In the genomic region with DNA sequence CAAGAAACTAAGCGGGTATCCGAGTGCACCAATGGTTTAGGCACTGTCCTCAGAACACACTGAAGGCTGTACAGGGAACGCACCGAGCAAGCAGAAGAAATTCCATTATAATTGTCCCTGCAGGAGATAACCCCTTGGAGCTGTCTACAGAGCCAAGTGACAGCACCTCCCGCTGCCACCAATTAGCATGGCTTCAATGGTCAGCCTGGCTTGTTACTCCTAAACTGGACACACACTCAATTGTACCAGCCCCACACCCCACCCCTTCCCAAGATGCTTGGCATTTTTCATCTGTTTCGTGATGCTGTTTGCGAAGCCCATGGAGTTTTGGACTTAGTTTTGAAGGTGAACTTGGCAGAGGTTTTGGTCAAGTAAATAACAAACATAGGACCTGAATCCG, we compare ENCODE assay signal across 39 mouse cellular contexts. TPM values are rescaled to one million over a fixed set of nuclear protein-coding genes. Genes with fewer than 3 reads are reported as not detected.
DNase-seq lines count a peak whose midpoint lies in the region; ATAC-seq and TF ChIP-seq lines count a peak whose summit lies in the region.
"Had no signal": no experiment of that assay in that cellular context is flagged by ENCODE, and none has a peak within 500 bp of the region (broad histone marks: within the 10 kb centered on the region; RNA-seq: fewer than 3 reads in every experiment).

No protein-coding gene starts in this region.

- no peak overlapping the region for H3K4me3 ChIP-seq in heart, embryonic 14.5 days (ENCODE audit: control insufficient read depth in 1 of 2, insufficient read depth in 1 of 2, low read depth in 1 of 2, low read length in 2 of 2)
- H3K4me3 ChIP-seq in heart, adult 2 months, result no peak overlapping the region
- no peak overlapping the region for H3K4me3 ChIP-seq in liver, adult 2 months (ENCODE audit: insufficient read depth, low read depth, low read length)
- H3K4me3 ChIP-seq in liver, postnatal 0 days (ENCODE audit: low read depth, low read length), result no peak overlapping the region
- H3K4me3 ChIP-seq in forebrain, embryonic 13.5 days, result no peak overlapping the region
- H3K4me3 ChIP-seq: erythroblast, embryonic 14.5 days; hindbrain, embryonic 15.5 days; kidney, embryonic 15.5 days; limb, embryonic 13.5 days; liver, embryonic 12.5 days; megakaryocyte, embryonic 14.5 days; midbrain, embryonic 12.5 days; myocyte; neural tube, embryonic 12.5 days; stomach, embryonic 15.5 days had no signal

- no peak for TF ChIP-seq POLR2A in heart, adult 2 months (IDR thresholded peaks at IDR 0.05; ENCODE audit: insufficient read depth, low read depth, low read length)
- TF ChIP-seq POLR2A in liver, adult 2 months (IDR thresholded peaks at IDR 0.05; ENCODE audit: extremely low read depth, insufficient read depth, low read length), result no peak

- H3K27ac ChIP-seq in heart, embryonic 14.5 days (replicated peaks in 1 of 2; ENCODE audit: control insufficient read depth in 1 of 2, insufficient read depth in 1 of 2, low read depth in 2 of 2, low read length in 2 of 2), result peak overlapping the region in 1 of 2 experiments; percentile 63; a peak in 3 of 4 replicates
- H3K27ac ChIP-seq in heart, adult 2 months, result no peak overlapping the region
- H3K27ac ChIP-seq in liver, adult 2 months (replicated peaks; ENCODE audit: insufficient read depth, low read depth, low read length), result no peak overlapping the region
- no peak overlapping the region for H3K27ac ChIP-seq in liver, postnatal 0 days (ENCODE audit: low read depth)
- H3K27ac ChIP-seq in forebrain, embryonic 13.5 days, result no peak overlapping the region
- H3K27ac ChIP-seq: hindbrain, embryonic 15.5 days; kidney, embryonic 15.5 days; limb, embryonic 13.5 days; liver, embryonic 12.5 days; midbrain, embryonic 12.5 days; neural tube, embryonic 12.5 days; stomach, embryonic 15.5 days had no signal

- H3K36me3 ChIP-seq in heart, embryonic 14.5 days (ENCODE audit: control insufficient read depth, insufficient read depth, low read length), result no peaks in the 10 kb centered on the region
- no peaks in the 10 kb centered on the region for H3K36me3 ChIP-seq in heart, adult 2 months (ENCODE audit: control insufficient read depth, insufficient read depth, low read length)
- no peaks in the 10 kb centered on the region for H3K36me3 ChIP-seq in liver, adult 2 months (ENCODE audit: control insufficient read depth, insufficient read depth, low read length)
- H3K36me3 ChIP-seq in liver, postnatal 0 days (replicated peaks; ENCODE audit: insufficient read depth, low read length), result no peaks in the 10 kb centered on the region
- H3K36me3 ChIP-seq in forebrain, embryonic 13.5 days (ENCODE audit: poor library complexity, severe bottlenecking), result no peaks in the 10 kb centered on the region
- H3K36me3 ChIP-seq: hindbrain, embryonic 15.5 days; kidney, embryonic 15.5 days; limb, embryonic 13.5 days; liver, embryonic 12.5 days; midbrain, embryonic 12.5 days; neural tube, embryonic 12.5 days; stomach, embryonic 15.5 days had no signal

- no peak for TF ChIP-seq CTCF in heart, adult 2 months (IDR thresholded peaks at IDR 0.05)
- no peak for TF ChIP-seq CTCF in liver, adult 2 months (IDR thresholded peaks at IDR 0.05; ENCODE audit: low read depth, low read length)
- TF ChIP-seq CTCF in liver, postnatal 0 days (IDR thresholded peaks at IDR 0.05; ENCODE audit: low read depth), result no peak

- ATAC-seq in heart, embryonic 14.5 days (ENCODE audit: insufficient number of reproducible peaks, insufficient read depth, low FRiP score, low read depth), result no peak
- no peak for ATAC-seq in liver, postnatal 0 days
- no peak for ATAC-seq in forebrain, embryonic 13.5 days
- ATAC-seq: CD4-positive, CD25-positive, alpha-beta regulatory T cell, adult 4 months; forebrain, postnatal 0 days; liver, embryonic 12.5 days; lung, postnatal 0 days had no signal

- peaks cover 23 to 25% of the 10 kb centered on the region in 2 experiments for H3K4me1 ChIP-seq in heart, embryonic 14.5 days (ENCODE audit: control insufficient read depth in 2 of 2, insufficient read depth in 2 of 2, low read length in 2 of 2)
- peaks cover 1% of the 10 kb centered on the region for H3K4me1 ChIP-seq in heart, adult 2 months (ENCODE audit: control insufficient read depth, insufficient read depth, low read length)
- 0 out of 2 replicates have a peak, but pooled peaks cover 2% of the 10 kb centered on the region for H3K4me1 ChIP-seq in liver, adult 2 months (ENCODE audit: control insufficient read depth, insufficient read depth, low read length)
- no peaks in the 10 kb centered on the region for H3K4me1 ChIP-seq in liver, postnatal 0 days (ENCODE audit: insufficient read depth)
- H3K4me1 ChIP-seq in forebrain, embryonic 13.5 days, result no peaks in the 10 kb centered on the region
- H3K4me1 ChIP-seq: kidney, embryonic 15.5 days; limb, embryonic 13.5 days; midbrain, embryonic 12.5 days; neural tube, embryonic 12.5 days; stomach, embryonic 15.5 days had no signal

- H3K79me2 ChIP-seq in heart, adult 2 months (replicated peaks; ENCODE audit: control insufficient read depth, insufficient read depth, low read length), result no peaks in the 10 kb centered on the region
- no peaks in the 10 kb centered on the region for H3K79me2 ChIP-seq in liver, adult 2 months (ENCODE audit: control insufficient read depth, insufficient read depth, low read length)

- 33% methylated on average over 8 of the region's 8 CpGs for WGBS in heart, embryonic 14.5 days
- 54% methylated on average over 8 of the region's 8 CpGs for WGBS in heart, adult 2 months
- 68% methylated on average over 8 of the region's 8 CpGs for WGBS in liver, adult 2 months
- 77% methylated on average over 8 of the region's 8 CpGs for WGBS in liver, postnatal 0 days (ENCODE audit: insufficient replicate concordance)
- 30% methylated on average over 8 of the region's 8 CpGs for WGBS in forebrain, embryonic 13.5 days

- intact Hi-C loops in heart, adult 2 months (cut with DNase I), result no loop called here

- no peak overlapping the region for H3K9ac ChIP-seq in heart, embryonic 14.5 days (ENCODE audit: low read length)
- no peak overlapping the region for H3K9ac ChIP-seq in heart, adult 2 months (ENCODE audit: low read depth, low read length)
- no peak overlapping the region for H3K9ac ChIP-seq in liver, adult 2 months (ENCODE audit: low read depth, low read length)
- no peak overlapping the region for H3K9ac ChIP-seq in liver, postnatal 0 days (replicated peaks)
- no peak overlapping the region for H3K9ac ChIP-seq in forebrain, embryonic 13.5 days
- H3K9ac ChIP-seq: forebrain, postnatal 0 days; hindbrain, embryonic 15.5 days; kidney, embryonic 15.5 days; limb, embryonic 13.5 days; liver, embryonic 12.5 days; midbrain, embryonic 12.5 days; neural tube, embryonic 12.5 days; stomach, embryonic 15.5 days had no signal

- peaks cover 57% of the 10 kb centered on the region for H3K27me3 ChIP-seq in heart, embryonic 14.5 days (ENCODE audit: control insufficient read depth, insufficient read depth, low read length)
- H3K27me3 ChIP-seq in heart, adult 2 months (ENCODE audit: control insufficient read depth, insufficient read depth, low read length), result no peaks in the 10 kb centered on the region; the same call in 1 of the 2 replicates
- H3K27me3 ChIP-seq in liver, adult 2 months (ENCODE audit: control insufficient read depth, insufficient read depth, low read length), result no peaks in the 10 kb centered on the region
- H3K27me3 ChIP-seq in liver, postnatal 0 days (ENCODE audit: insufficient read depth, low read length), result no peaks in the 10 kb centered on the region
- no peaks in the 10 kb centered on the region for H3K27me3 ChIP-seq in forebrain, embryonic 13.5 days
- H3K27me3 ChIP-seq: hindbrain, embryonic 15.5 days; kidney, embryonic 15.5 days; limb, embryonic 13.5 days; liver, embryonic 12.5 days; midbrain, embryonic 12.5 days; neural tube, embryonic 12.5 days; stomach, embryonic 15.5 days had no signal

- DNase-seq in heart, adult 11 months, result peak; percentile 64
- no peak for DNase-seq in heart, adult 9 months (ENCODE audit: low spot score in 2 of 2)
- DNase-seq in heart, adult 2 months, result no peak
- peak; percentile 8 for DNase-seq in liver, adult 2 months (ENCODE audit: extremely low read depth, low read depth, low spot score)
- DNase-seq in liver, postnatal 0 days, result no peak
- DNase-seq: adrenal gland, postnatal 25 days; forebrain, postnatal 0 days; kidney, adult 18-20 months; kidney, postnatal 25 days; lung, adult 18-20 months; lung, postnatal 4 days had no signal

- H3K9me3 ChIP-seq in heart, embryonic 14.5 days (ENCODE audit: control insufficient read depth, low read length), result no peaks in the 10 kb centered on the region
- H3K9me3 ChIP-seq in liver, postnatal 0 days (ENCODE audit: low read length), result no peaks in the 10 kb centered on the region
- H3K9me3 ChIP-seq in forebrain, embryonic 13.5 days (replicated peaks), result no peaks in the 10 kb centered on the region
- H3K9me3 ChIP-seq: hindbrain, embryonic 15.5 days; kidney, embryonic 15.5 days; limb, embryonic 13.5 days; liver, embryonic 12.5 days; midbrain, embryonic 12.5 days; neural tube, embryonic 12.5 days; stomach, embryonic 15.5 days had no signal

- H3K4me2 ChIP-seq in heart, embryonic 14.5 days (ENCODE audit: low read length), result 0 out of 2 replicates have a peak overlapping the region, but pooled peaks have one; percentile 3
- H3K4me2 ChIP-seq in liver, postnatal 0 days (ENCODE audit: low read depth, low read length), result no peak overlapping the region
- H3K4me2 ChIP-seq in forebrain, embryonic 13.5 days, result no peak overlapping the region
- H3K4me2 ChIP-seq: hindbrain, embryonic 15.5 days; kidney, embryonic 15.5 days; limb, embryonic 13.5 days; liver, embryonic 12.5 days; midbrain, embryonic 12.5 days; neural tube, embryonic 12.5 days; stomach, embryonic 15.5 days had no signal

- no peak for TF ChIP-seq EP300 in heart, adult 2 months (IDR thresholded peaks at IDR 0.05; ENCODE audit: insufficient read depth, low read depth, low read length)
- no peak for TF ChIP-seq EP300 in liver, postnatal 0 days (IDR thresholded peaks at IDR 0.05; ENCODE audit: low read depth)

RNA-seq across cellular contexts. Expression of a gene that starts 1.2 kb away (rescaled TPM):
- 6.1 and 8.3 TPM in 2 replicates for polyA plus RNA-seq in heart, embryonic 14.5 days (2014; fragmentation: Nextera tagmentation; extraction: Ambion mirVana)
- total RNA-seq in heart, adult 2 months (2021), result 10 to 100 TPM; 51.0 to 60.1 TPM
- 53.8 and 106 TPM in 2 replicates for polyA plus RNA-seq in heart, adult 2 months (2012; rRNA removed)
- total RNA-seq in liver, adult 2 months (2014; rRNA removed), result 4.0 and 4.3 TPM in 2 replicates
- 1.3 and 1.7 TPM in 2 replicates for polyA plus RNA-seq in liver, adult 2 months (2012; rRNA removed)
- 0.34 and 0.36 TPM in 2 replicates for polyA plus RNA-seq in liver, postnatal 0 days (2015; fragmentation: Nextera tagmentation; extraction: Ambion mirVana)
- not detected in 2 replicates for polyA plus RNA-seq in forebrain, embryonic 13.5 days (2015; fragmentation: Nextera tagmentation; extraction: Ambion mirVana)
- total RNA-seq: adrenal gland, adult 18-20 months; adrenal gland, postnatal 25 days; forebrain, postnatal 0 days; gastrocnemius, adult 8-10 months; gastrocnemius, postnatal 4 days; hematopoietic stem cell, adult 5-6 weeks; layer of hippocampus, adult 18-20 months; left cerebral cortex, adult 18-20 months; left cerebral cortex, postnatal 14 days; midbrain, postnatal 0 days had no signal
- polyA plus RNA-seq: CD4-positive, CD25-positive, alpha-beta regulatory T cell, adult 4 months; cerebellum, adult 2 months; cortical plate, adult 2 months; embryonic facial prominence, embryonic 14.5 days; erythroblast, embryonic 14.5 days; forebrain, embryonic 11.5 days; forebrain, postnatal 0 days; hindbrain, embryonic 15.5 days; intestine, embryonic 14.5 days; kidney, embryonic 15.5 days; limb, embryonic 13.5 days; lung, postnatal 0 days; midbrain, embryonic 12.5 days; midbrain, postnatal 0 days; myocyte; neural tube, embryonic 12.5 days; stomach, embryonic 15.5 days had no signal

RNA-seq across cellular contexts. Expression of a gene that starts 38.9 kb away (rescaled TPM):
- 0.57 and 1.1 TPM in 2 replicates for polyA plus RNA-seq in heart, embryonic 14.5 days (2014; fragmentation: Nextera tagmentation; extraction: Ambion mirVana)
- 1 to 10 TPM; 1.7 to 2.1 TPM for total RNA-seq in heart, adult 2 months (2021)
- 1.9 and 4.4 TPM in 2 replicates for polyA plus RNA-seq in heart, adult 2 months (2012; rRNA removed)
- 0.47 TPM in 1 of 2 replicates, not detected in the other for total RNA-seq in liver, adult 2 months (2014; rRNA removed)
- not detected in 2 replicates for polyA plus RNA-seq in liver, adult 2 months (2012; rRNA removed)
- polyA plus RNA-seq in liver, postnatal 0 days (2015; fragmentation: Nextera tagmentation; extraction: Ambion mirVana), result not detected in 2 replicates
- not detected in 2 replicates for polyA plus RNA-seq in forebrain, embryonic 13.5 days (2015; fragmentation: Nextera tagmentation; extraction: Ambion mirVana)
- total RNA-seq: adrenal gland, postnatal 25 days; forebrain, postnatal 0 days had no signal
- polyA plus RNA-seq: CD4-positive, CD25-positive, alpha-beta regulatory T cell, adult 4 months; erythroblast, embryonic 14.5 days; forebrain, embryonic 11.5 days; liver, embryonic 12.5 days; midbrain, embryonic 12.5 days; myocyte; neural tube, embryonic 12.5 days had no signal

RNA-seq across cellular contexts. Expression of a gene that starts 54.5 kb away (rescaled TPM):
- polyA plus RNA-seq in heart, embryonic 14.5 days (2014; fragmentation: Nextera tagmentation; extraction: Ambion mirVana), result not detected in 2 replicates
- not detected for total RNA-seq in heart, adult 2 months (2021)
- not detected in 2 replicates for polyA plus RNA-seq in heart, adult 2 months (2012; rRNA removed)
- total RNA-seq in liver, adult 2 months (2014; rRNA removed), result 0.34 TPM in 1 of 2 replicates, not detected in the other
- not detected in 2 replicates for polyA plus RNA-seq in liver, adult 2 months (2012; rRNA removed)
- not detected in 2 replicates for polyA plus RNA-seq in liver, postnatal 0 days (2015; fragmentation: Nextera tagmentation; extraction: Ambion mirVana)
- polyA plus RNA-seq in forebrain, embryonic 13.5 days (2015; fragmentation: Nextera tagmentation; extraction: Ambion mirVana), result not detected in 2 replicates
- total RNA-seq: adrenal gland, adult 18-20 months; adrenal gland, postnatal 25 days; forebrain, postnatal 0 days; gastrocnemius, adult 8-10 months; gastrocnemius, postnatal 4 days; hematopoietic stem cell, adult 5-6 weeks; layer of hippocampus, adult 18-20 months; layer of hippocampus, postnatal 10 days; left cerebral cortex, adult 18-20 months; left cerebral cortex, postnatal 14 days; midbrain, postnatal 0 days had no signal
- polyA plus RNA-seq: CD4-positive, CD25-positive, alpha-beta regulatory T cell, adult 4 months; cerebellum, adult 2 months; cortical plate, adult 2 months; embryonic facial prominence, embryonic 14.5 days; erythroblast, embryonic 14.5 days; forebrain, embryonic 11.5 days; forebrain, postnatal 0 days; hindbrain, embryonic 15.5 days; intestine, embryonic 14.5 days; kidney, embryonic 15.5 days; limb, embryonic 13.5 days; liver, embryonic 12.5 days; midbrain, embryonic 12.5 days; midbrain, postnatal 0 days; myocyte; neural tube, embryonic 12.5 days had no signal

Comparison
In these comparisons a context has a peak if more than half of its experiments do, and no peak if none do; other contexts are left out.
1. DNase-seq: peak in heart, adult 11 months (single experiment) and liver, adult 2 months (single experiment); none in heart, adult 9 months (0 of 2), heart, adult 2 months (0 of 2) and liver, postnatal 0 days (single experiment).